Mouse (Mus musculus) testis, adult 2 months (tissue): Measurements from ENCODE around the gene Gm17949.
"Not testable (repeated sequence)": the region's sequence is repeated elsewhere in the genome, so short reads cannot be mapped to it uniquely, and the experiment has no call there.

Experiments used
- CTCF ChIP-seq: fragments of 200-500 bp; IDR thresholded peaks from 2 replicates; pipeline ENCODE4 v1.5.1; 2012; ENCODE audit warnings: low read depth, mild to moderate bottlenecking, inconsistent platforms, low read length, moderate library complexity; ENCODE audit not compliant: control insufficient read depth, insufficient read depth, insufficient replicate concordance
- POLR2A ChIP-seq: fragments of 200-500 bp; IDR thresholded peaks from 2 replicates; pipeline ENCODE4 v1.6.1; 2012; ENCODE audit warnings: low read depth, mild to moderate bottlenecking, inconsistent platforms, low read length, moderate library complexity; ENCODE audit not compliant: control insufficient read depth

DNA sequence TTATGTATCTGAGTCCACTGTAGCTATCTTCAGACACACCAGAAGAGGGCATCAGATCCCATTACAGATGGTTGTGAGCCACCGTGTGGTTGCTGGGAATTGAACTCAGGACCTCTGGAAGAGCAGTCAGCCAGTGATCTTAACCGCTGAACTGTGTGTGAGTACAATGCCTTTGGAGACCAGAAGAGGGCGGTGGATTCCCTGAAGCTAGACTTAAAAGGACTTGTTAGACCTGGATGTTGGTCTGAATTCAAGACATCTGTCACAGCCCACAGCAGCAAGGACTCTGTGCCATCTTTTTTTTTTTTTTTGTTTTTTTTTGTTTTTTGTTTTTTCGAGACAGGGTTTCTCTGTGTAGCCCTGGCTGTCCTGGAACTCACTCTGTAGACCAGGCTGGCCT is 40.4 kb downstream of the Gm17949 start:
- TF ChIP-seq POLR2A, CTCF: not testable (repeated sequence)
